Mouse (Mus musculus) liver, postnatal 0 days (tissue): ENCODE measurements around the gene Ppargc1a. TPM values are rescaled to one million over a fixed set of nuclear protein-coding genes. Genes with fewer than 3 reads are reported as not detected.

ENCODE experiments used
- ATAC-seq: fragments of 200-750 bp; cut with Nextera tagmentation; 2 replicates; pipeline ENCODE4 v1.8.0; 2017; ENCODE audit warnings: mild to moderate bottlenecking, moderate library complexity
- DNase-seq: peaks from one replicate; pipeline ENCODE4 v3.0.0-alpha.2; 2016
- H3K27ac ChIP-seq: fragments of 300-500 bp; sonication (generic); 2 replicates; pipeline ENCODE4 v1.5.1; 2014; ENCODE audit warnings: antibody characterized with exemption, moderate library complexity, mild to moderate bottlenecking, low read depth
- H3K27me3 ChIP-seq: fragments of 300-500 bp; sonication (generic); 2 replicates; pipeline ENCODE4 v1.6.1; 2014; ENCODE audit warnings: low read length, control low read depth, mixed read lengths; ENCODE audit not compliant: insufficient read depth
- H3K36me3 ChIP-seq: fragments of 300-500 bp; sonication (generic); replicated peaks from 2 replicates; pipeline ENCODE4 v1.6.1; 2014; ENCODE audit warnings: mild to moderate bottlenecking, control low read depth, low read length, moderate library complexity, mixed read lengths; ENCODE audit not compliant: insufficient read depth
- H3K4me1 ChIP-seq: fragments of 300-500 bp; sonication (generic); 2 replicates; pipeline ENCODE4 v1.6.1; 2014; ENCODE audit warnings: antibody characterized with exemption, mild to moderate bottlenecking, control low read depth; ENCODE audit not compliant: insufficient read depth
- H3K4me2 ChIP-seq: fragments of 300-500 bp; sonication (generic); 2 replicates; pipeline ENCODE4 v1.6.1; 2014; ENCODE audit warnings: low read depth, mild to moderate bottlenecking, low read length, moderate library complexity, mixed read lengths
- H3K4me3 ChIP-seq: fragments of 300-500 bp; sonication (generic); 2 replicates; pipeline ENCODE4 v1.5.1; 2014; ENCODE audit warnings: low read depth, low read length
- H3K9ac ChIP-seq: fragments of 300-500 bp; sonication (generic); replicated peaks from 2 replicates; pipeline ENCODE4 v1.6.1; 2014; ENCODE audit warnings: mild to moderate bottlenecking, moderate library complexity
- H3K9me3 ChIP-seq: fragments of 300-500 bp; sonication (generic); 2 replicates; pipeline ENCODE4 v1.6.1; 2016; ENCODE audit warnings: mild to moderate bottlenecking, control low read depth, low read length, mixed read lengths
- CTCF ChIP-seq: sonication (generic); IDR thresholded peaks from 2 replicates; pipeline ENCODE4 v1.5.1; 2016; ENCODE audit warnings: antibody characterized with exemption, low read depth
- EP300 ChIP-seq: IDR thresholded peaks from 2 replicates; pipeline ENCODE4 v1.6.1; 2016; ENCODE audit warnings: antibody characterized with exemption, low read depth, mild to moderate bottlenecking
- WGBS: fragments of 180-500 bp; shearing (Covaris S2); extraction: QIAGEN DNeasy Blood & Tissue Kit; methylation state at CpG from one replicate; pipeline ENCODE4 v1.1.7; 2014; ENCODE audit not compliant: insufficient replicate concordance; 5-methylcytosine and 5-hydroxymethylcytosine counted together
- polyA plus RNA-seq: library from polyadenylated mRNA; unstranded; fragments of >200 nt; fragmentation: Nextera tagmentation; extraction: Ambion mirVana; gene quantifications from 2 replicates; pipeline ENCODE4 v1.2.1, GENCODE M21; 2015

The Ppargc1a gene
- polyA plus RNA-seq, 1 experiment from 2014 or later, result 7.1 TPM

DNA sequence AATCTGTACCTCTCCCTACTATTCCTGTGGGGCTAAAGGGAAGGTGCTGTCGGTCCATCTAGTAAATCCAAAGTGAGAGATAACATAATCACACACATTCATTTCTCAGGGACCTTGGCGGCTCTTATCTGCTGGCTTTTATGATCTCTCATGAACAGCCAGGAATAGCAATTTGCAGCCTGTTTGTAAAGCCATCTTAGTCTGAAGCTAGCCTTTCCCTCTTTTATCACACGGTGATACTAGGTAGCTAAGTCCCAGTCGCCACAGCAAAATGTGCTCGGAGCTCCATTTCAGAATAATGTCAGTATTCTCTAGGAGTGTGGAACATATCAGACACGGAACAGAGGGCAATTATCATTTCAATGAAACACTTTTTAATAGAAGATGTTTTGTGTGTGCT lies 29.2 kb downstream of the Ppargc1a start:
- Histone ChIP-seq H3K4me2 (no peak overlapping the region), H3K27ac (no peak overlapping the region), H3K4me1 (no peaks in the 10 kb centered on the region; the same call in 1 of the 2 replicates), H3K9me3 (no peaks in the 10 kb centered on the region), H3K27me3 (no peaks in the 10 kb centered on the region), H3K4me3 (no peak overlapping the region), H3K9ac (no peak overlapping the region), H3K36me3 (no peaks in the 10 kb centered on the region)
- DNase-seq (no peak), ATAC-seq (no peak)
- WGBS, result 67% methylated on average over 6 of the region's 6 CpGs
- TF ChIP-seq CTCF (no peak), EP300 (no peak)

DNA sequence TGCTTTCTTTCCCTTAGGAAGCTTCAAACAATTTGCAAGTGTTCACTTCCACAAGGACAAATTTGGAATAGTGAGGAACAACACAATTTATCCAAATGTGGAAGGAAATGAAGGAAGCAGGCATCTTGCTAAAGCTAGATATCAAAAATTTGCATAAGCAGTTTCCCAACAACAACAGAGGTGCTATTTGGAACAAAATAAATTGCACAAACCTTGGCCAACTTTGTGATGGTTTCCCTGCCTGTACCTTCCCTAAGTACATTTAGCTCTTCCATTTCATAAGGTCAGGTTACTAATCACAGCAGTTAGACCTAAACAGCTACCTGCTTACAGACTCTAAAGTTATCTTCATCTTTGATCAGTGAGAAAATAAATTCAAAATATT lies 29.9 kb downstream of the Ppargc1a start:
- no peak for ATAC-seq
- Histone ChIP-seq H3K4me2 (no peak overlapping the region), H3K9ac (no peak overlapping the region), H3K9me3 (no peaks in the 10 kb centered on the region), H3K27me3 (no peaks in the 10 kb centered on the region), H3K4me3 (no peak overlapping the region), H3K36me3 (no peaks in the 10 kb centered on the region), H3K27ac (peak overlapping the region; percentile 64), H3K4me1 (no peaks in the 10 kb centered on the region; the same call in 1 of the 2 replicates)
- TF ChIP-seq CTCF, result no peak
- no peak for TF ChIP-seq EP300
- no peak for DNase-seq

DNA sequence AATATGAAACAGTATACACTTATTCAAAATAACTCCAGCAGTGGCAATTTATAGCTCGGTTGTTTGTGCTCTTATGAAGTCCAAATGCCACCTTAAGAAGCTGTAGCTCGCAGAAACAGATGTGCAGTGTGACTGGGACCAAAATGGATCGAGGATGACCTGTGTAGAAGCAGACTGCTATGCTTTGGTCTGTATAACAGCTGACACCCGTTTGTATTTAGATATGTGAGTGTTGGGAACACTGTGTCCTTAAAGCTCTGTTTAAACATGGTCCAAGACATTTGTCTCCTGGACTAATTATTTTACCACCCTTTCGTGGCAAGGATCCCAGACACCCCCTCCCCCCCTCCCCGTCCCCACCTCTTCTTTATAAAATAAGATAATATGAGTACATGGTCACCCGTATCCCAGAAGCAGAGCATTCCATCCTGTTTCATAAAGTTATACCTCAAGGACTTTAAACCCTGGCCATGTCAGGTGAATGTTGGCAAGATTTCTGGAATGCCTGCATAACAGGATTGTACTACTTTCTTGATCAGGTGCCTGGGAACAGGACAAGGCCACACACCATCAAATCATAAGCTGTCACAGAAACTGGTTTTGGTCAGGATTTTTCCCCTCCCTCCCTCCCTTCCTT lies 30.4 kb downstream of the Ppargc1a start:
- no peak for DNase-seq
- ATAC-seq, result peak; percentile 85
- no peak overlapping the region for H3K4me2 ChIP-seq

DNA sequence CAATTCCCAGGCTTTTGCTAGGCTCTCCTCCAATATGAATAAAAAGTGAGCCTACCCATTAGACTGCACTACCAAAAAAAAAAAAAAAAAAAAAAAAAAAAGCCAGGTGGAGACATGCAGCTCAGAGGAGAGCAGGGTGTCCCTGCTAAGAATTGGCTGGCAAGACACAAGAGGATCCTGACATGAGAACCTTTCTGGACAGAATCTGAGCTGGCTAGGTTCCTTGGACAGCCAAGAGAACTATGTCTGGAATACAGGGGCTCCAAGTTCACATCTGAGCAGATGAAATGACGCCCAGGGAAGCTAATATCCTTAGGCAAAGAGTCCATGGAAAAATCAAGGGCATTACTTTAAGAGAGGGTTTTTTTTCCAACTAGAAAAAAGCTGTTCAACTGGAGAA lies 33.1 kb downstream of the Ppargc1a start:
- H3K4me3 ChIP-seq, result no peak overlapping the region
- WGBS, result 77% methylated on average over 1 of the region's 1 CpGs
- DNase-seq (no peak), ATAC-seq (no peak)
- H3K27ac ChIP-seq, result no peak overlapping the region
- no peak overlapping the region for H3K4me2 ChIP-seq
- no peaks in the 10 kb centered on the region for H3K9me3 ChIP-seq
- TF ChIP-seq CTCF (no peak), EP300 (no peak)
- no peak overlapping the region for H3K9ac ChIP-seq
- H3K36me3 ChIP-seq, result no peaks in the 10 kb centered on the region
- H3K27me3 ChIP-seq, result no peaks in the 10 kb centered on the region
- H3K4me1 ChIP-seq, result no peaks in the 10 kb centered on the region; the same call in 1 of the 2 replicates

More for the DNA sequence above, 30.4 kb downstream of the Ppargc1a start:
- Histone ChIP-seq H3K27ac (peak overlapping the region; percentile 64), H3K9me3 (no peaks in the 10 kb centered on the region), H3K36me3 (no peaks in the 10 kb centered on the region), H3K27me3 (no peaks in the 10 kb centered on the region), H3K4me3 (no peak overlapping the region), H3K4me1 (no peaks in the 10 kb centered on the region; the same call in 1 of the 2 replicates), H3K9ac (no peak overlapping the region)
- TF ChIP-seq CTCF (no peak), EP300 (no peak)
- WGBS, result 60% methylated on average over 7 of the region's 7 CpGs

DNA sequence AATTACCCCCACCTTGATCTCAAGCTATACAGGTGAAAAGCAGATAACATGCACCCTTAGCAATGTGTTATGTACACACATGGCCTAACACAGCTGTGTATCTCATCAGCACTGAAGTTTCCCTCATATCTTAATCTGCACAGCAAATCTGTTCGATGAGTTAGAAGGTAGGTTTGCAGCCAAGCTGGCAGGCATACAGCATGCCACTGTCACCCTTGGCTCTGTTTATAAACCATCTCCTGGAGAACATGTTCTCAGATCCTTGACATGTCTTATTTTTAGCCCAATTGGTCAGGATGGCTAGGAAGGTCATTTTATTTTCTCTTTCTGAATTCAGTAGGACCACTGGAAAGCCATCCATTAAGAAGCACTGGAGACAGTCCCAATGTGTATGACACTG lies 36.2 kb downstream of the Ppargc1a start:
- Histone ChIP-seq H3K4me3 (no peak overlapping the region), H3K4me1 (peaks cover 4% of the 10 kb centered on the region; the same call in 1 of the 2 replicates), H3K9me3 (no peaks in the 10 kb centered on the region), H3K4me2 (no peak overlapping the region), H3K27ac (no peak overlapping the region), H3K27me3 (no peaks in the 10 kb centered on the region), H3K36me3 (no peaks in the 10 kb centered on the region), H3K9ac (no peak overlapping the region)
- DNase-seq, result no peak
- TF ChIP-seq CTCF (no peak), EP300 (no peak)
- 81% methylated on average over 1 of the region's 1 CpGs for WGBS
- no peak for ATAC-seq

DNA sequence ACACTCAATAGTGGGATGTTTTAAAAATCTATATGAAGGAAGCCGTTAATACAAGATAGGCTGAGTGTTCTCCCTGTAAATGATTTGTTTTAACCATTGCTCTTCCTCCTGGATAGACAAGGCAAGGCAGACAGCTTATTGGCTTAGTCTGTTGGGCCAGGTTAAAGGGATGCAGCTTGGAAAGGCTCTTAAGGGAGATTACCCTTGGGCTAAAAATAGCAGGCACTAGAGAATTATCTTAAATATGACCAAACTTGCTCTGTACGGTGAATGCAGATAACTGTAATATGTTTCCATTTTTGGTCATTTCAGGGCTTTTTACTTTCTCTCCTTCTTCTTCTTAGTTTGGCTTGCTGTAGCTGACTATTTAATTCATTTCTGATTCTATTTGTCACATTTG lies 38.1 kb downstream of the Ppargc1a start:
- peaks cover 4% of the 10 kb centered on the region; the same call in 1 of the 2 replicates for H3K4me1 ChIP-seq
- peak overlapping the region; percentile 25; the same call in 1 of the 2 replicates for H3K27ac ChIP-seq
- ATAC-seq, result no peak
- no peak overlapping the region for H3K4me3 ChIP-seq
- no peaks in the 10 kb centered on the region for H3K9me3 ChIP-seq
- no peak for DNase-seq
- TF ChIP-seq EP300, result no peak
- TF ChIP-seq CTCF, result no peak
- 54% methylated on average over 2 of the region's 2 CpGs for WGBS
- H3K36me3 ChIP-seq, result no peaks in the 10 kb centered on the region
- no peak overlapping the region for H3K4me2 ChIP-seq
- no peaks in the 10 kb centered on the region for H3K27me3 ChIP-seq
- H3K9ac ChIP-seq, result no peak overlapping the region

DNA sequence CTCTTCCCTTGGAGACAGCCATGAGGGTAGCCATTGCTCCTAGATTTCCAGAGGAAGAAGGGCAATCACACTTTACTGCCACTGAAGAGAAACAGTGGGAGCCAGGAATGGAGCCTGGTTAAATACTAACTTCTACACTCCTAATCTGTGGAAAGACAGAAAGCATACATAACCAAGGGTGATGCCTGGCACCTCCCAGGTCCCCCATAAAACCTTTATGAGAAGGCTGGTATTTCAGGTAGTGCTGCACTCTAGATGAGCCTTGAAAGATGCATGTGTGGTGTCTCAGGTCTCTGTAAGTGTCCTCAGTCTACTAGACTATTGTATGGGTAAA lies 39.4 kb downstream of the Ppargc1a start:
- Histone ChIP-seq H3K9me3 (no peaks in the 10 kb centered on the region), H3K27me3 (no peaks in the 10 kb centered on the region), H3K9ac (no peak overlapping the region), H3K36me3 (no peaks in the 10 kb centered on the region), H3K4me3 (no peak overlapping the region), H3K27ac (peak overlapping the region; percentile 91), H3K4me1 (peaks cover 4% of the 10 kb centered on the region; the same call in 1 of the 2 replicates), H3K4me2 (peak overlapping the region; percentile 41; the same call in 1 of the 2 replicates)
- TF ChIP-seq CTCF (no peak), EP300 (no peak)
- ATAC-seq (peak; percentile 76), DNase-seq (no peak)
